Mouse (Mus musculus) cortical plate, adult 2 months (tissue): ENCODE results near the gene Mast2. TPM values are rescaled to one million over a fixed set of nuclear protein-coding genes. Genes with fewer than 3 reads are reported as not detected.
A peak's percentile ranks its signal among the peaks of the same experiment; 100 is the strongest.

Source experiments
- H3K27ac ChIP-seq: fragments of 200-500 bp; 2 replicates; pipeline ENCODE4 v1.5.1; 2012; ENCODE audit warnings: low read length, control low read depth, inconsistent platforms; ENCODE audit not compliant: insufficient read depth
- H3K4me1 ChIP-seq: fragments of 200-500 bp; 2 replicates; pipeline ENCODE4 v1.6.1; 2011; ENCODE audit warnings: low read length; ENCODE audit not compliant: control insufficient read depth, insufficient read depth
- H3K4me3 ChIP-seq: fragments of 200-500 bp; 2 replicates; pipeline ENCODE4 v1.5.1; 2011; ENCODE audit warnings: mild to moderate bottlenecking, low read length, control low read depth; ENCODE audit not compliant: insufficient read depth
- CTCF ChIP-seq: fragments of 200-500 bp; IDR thresholded peaks from 2 replicates; pipeline ENCODE4 v1.5.1; 2011; ENCODE audit warnings: mild to moderate bottlenecking, control low read depth, low read length; ENCODE audit not compliant: insufficient read depth; ENCODE audit errors: extremely low read depth
- POLR2A ChIP-seq: fragments of 200-500 bp; IDR thresholded peaks from 2 replicates; pipeline ENCODE4 v1.6.1; 2011; ENCODE audit warnings: mild to moderate bottlenecking, low read length, control low read depth; ENCODE audit not compliant: insufficient read depth; ENCODE audit errors: extremely low read depth
- polyA plus RNA-seq: library from polyadenylated mRNA; depleted of rRNA; stranded (reverse); fragments of >200 nt; gene quantifications from 2 replicates; pipeline ENCODE4 v1.2.3, GENCODE M21; 2012; rRNA removed

The Mast2 gene
- 87.3 and 98.0 TPM in 2 replicates for polyA plus RNA-seq

- H3K4me3 ChIP-seq = peak within 1 kb of the TSS; percentile 53
- TF ChIP-seq POLR2A = peak; percentile 58; the same call in 1 of the 2 replicates
- TF ChIP-seq CTCF = no peak
- peak within 1 kb of the TSS; percentile 89 for H3K27ac ChIP-seq
- H3K4me1 ChIP-seq = peaks cover 4% of the 10 kb centered on the region; the same call in 1 of the 2 replicates
Observed at GRCm38 (mm10) chr4:116464126-116464981, at the start of gene Mast2. Gene Mast2, minus strand, starts transcription at chr4:116464183.

GRCm38 (mm10) chr4:116507425-116508218 lies 43.6 kb upstream of the Mast2 start, which contains the start of gene Ipp:
Gene Ipp, plus strand, starts transcription at chr4:116507549.
- H3K4me3 ChIP-seq = peak within 1 kb of the TSS; percentile 62
- TF ChIP-seq POLR2A (peak; percentile 90), CTCF (no peak)
- peak within 1 kb of the TSS; percentile 40; the same call in 1 of the 2 replicates for H3K27ac ChIP-seq
- H3K4me1 ChIP-seq = peaks cover 2% of the 10 kb centered on the region; the same call in 1 of the 2 replicates

- H3K27ac ChIP-seq = peak overlapping the region; percentile 40; the same call in 1 of the 2 replicates
- H3K4me1 ChIP-seq = peaks cover 2% of the 10 kb centered on the region; the same call in 1 of the 2 replicates
- TF ChIP-seq CTCF (no peak), POLR2A (no peak)
- H3K4me3 ChIP-seq = peak overlapping the region; percentile 62
Observed at GRCm38 (mm10) chr4:116506886-116507424, 43.0 kb upstream of the Mast2 start.

- TF ChIP-seq POLR2A (no peak), CTCF (no peak)
- Histone ChIP-seq H3K4me1 (no peaks in the 10 kb centered on the region), H3K27ac (no peak overlapping the region), H3K4me3 (no peak overlapping the region)
Observed at GRCm38 (mm10) chr4:116499978-116500377, 36.0 kb upstream of the Mast2 start.

- Histone ChIP-seq H3K4me1 (no peaks in the 10 kb centered on the region; the same call in 1 of the 2 replicates), H3K27ac (no peak overlapping the region), H3K4me3 (no peak overlapping the region)
- TF ChIP-seq POLR2A (no peak), CTCF (no peak)
Observed at GRCm38 (mm10) chr4:116493646-116494045, 29.7 kb upstream of the Mast2 start.

- H3K4me1 ChIP-seq = no peaks in the 10 kb centered on the region; the same call in 1 of the 2 replicates
- TF ChIP-seq CTCF (no peak), POLR2A (no peak)
- H3K27ac ChIP-seq = no peak overlapping the region
- H3K4me3 ChIP-seq = no peak overlapping the region
Observed at GRCm38 (mm10) chr4:116492460-116492859, 28.5 kb upstream of the Mast2 start.

GRCm38 (mm10) chr4:116491886-116492285 lies 27.9 kb upstream of the Mast2 start:
- TF ChIP-seq CTCF (no peak), POLR2A (no peak)
- H3K27ac ChIP-seq = no peak overlapping the region
- no peaks in the 10 kb centered on the region; the same call in 1 of the 2 replicates for H3K4me1 ChIP-seq
- H3K4me3 ChIP-seq = no peak overlapping the region

- Histone ChIP-seq H3K4me1 (no peaks in the 10 kb centered on the region; the same call in 1 of the 2 replicates), H3K4me3 (no peak overlapping the region), H3K27ac (no peak overlapping the region)
- TF ChIP-seq CTCF = no peak
- no peak for TF ChIP-seq POLR2A
Observed at GRCm38 (mm10) chr4:116491119-116491536, 27.1 kb upstream of the Mast2 start.

- no peak for TF ChIP-seq POLR2A
- TF ChIP-seq CTCF = no peak
- Histone ChIP-seq H3K4me1 (no peaks in the 10 kb centered on the region), H3K4me3 (no peak overlapping the region)
Observed at GRCm38 (mm10) chr4:116483476-116483875, 19.5 kb upstream of the Mast2 start.

More at GRCm38 (mm10) chr4:116483476-116483875, 19.5 kb upstream of the Mast2 start:
- H3K27ac ChIP-seq = no peak overlapping the region
